Mouse (Mus musculus) heart, embryonic 14.5 days (tissue): ENCODE measurements around the gene Stk19. TPM values are rescaled to one million over a fixed set of nuclear protein-coding genes. Genes with fewer than 3 reads are reported as not detected.

Experiments
- ATAC-seq: fragments of 200-750 bp; cut with Nextera tagmentation; 2 replicates; pipeline ENCODE4 v1.8.0; 2017; ENCODE audit warnings: low read depth, moderate TSS enrichment; ENCODE audit not compliant: insufficient number of reproducible peaks, insufficient read depth, low FRiP score
- H3K27ac ChIP-seq, 2 experiments: fragments of 200-500 bp in 1 of 2; fragments of 300-500 bp in 1 of 2; sonication (generic) in 1 of 2; replicated peaks in 1 of 2; 2 replicates each; pipeline ENCODE4 v1.5.1; 2012 to 2014; ENCODE audit warnings: low read depth in 2 of 2, low read length in 2 of 2, control low read depth in 1 of 2, mild to moderate bottlenecking in 1 of 2, mixed read lengths in 1 of 2; ENCODE audit not compliant: control insufficient read depth in 1 of 2, insufficient read depth in 1 of 2
- H3K27me3 ChIP-seq: fragments of 300-500 bp; sonication (generic); 2 replicates; pipeline ENCODE4 v1.6.1; 2014; ENCODE audit warnings: mild to moderate bottlenecking, low read length, control low read depth; ENCODE audit not compliant: control insufficient read depth, insufficient read depth
- H3K36me3 ChIP-seq: fragments of 300-500 bp; sonication (generic); 2 replicates; pipeline ENCODE4 v1.6.1; 2014; ENCODE audit warnings: mild to moderate bottlenecking, control low read depth, low read length, mixed read lengths; ENCODE audit not compliant: control insufficient read depth, insufficient read depth
- H3K4me1 ChIP-seq, 2 experiments: fragments of 200-500 bp in 1 of 2; fragments of 300-500 bp in 1 of 2; sonication (generic) in 1 of 2; 2 replicates each; pipeline ENCODE4 v1.6.1; 2012 to 2014; ENCODE audit warnings: low read length in 2 of 2, control low read depth in 1 of 2, mixed read lengths in 1 of 2; ENCODE audit not compliant: control insufficient read depth in 2 of 2, insufficient read depth in 2 of 2
- H3K4me2 ChIP-seq: fragments of 300-500 bp; sonication (generic); 2 replicates; pipeline ENCODE4 v1.6.1; 2014; ENCODE audit warnings: mild to moderate bottlenecking, low read length
- H3K4me3 ChIP-seq, 2 experiments: fragments of 200-500 bp in 1 of 2; fragments of 300-500 bp in 1 of 2; sonication (generic) in 1 of 2; 2 replicates each; pipeline ENCODE4 v1.5.1; 2012 to 2014; ENCODE audit warnings: low read length in 2 of 2, mild to moderate bottlenecking in 2 of 2, control low read depth in 1 of 2, low read depth in 1 of 2, moderate library complexity in 1 of 2; ENCODE audit not compliant: control insufficient read depth in 1 of 2, insufficient read depth in 1 of 2
- H3K9ac ChIP-seq: fragments of 300-500 bp; sonication (generic); 2 replicates; pipeline ENCODE4 v1.6.1; 2014; ENCODE audit warnings: mild to moderate bottlenecking, low read length
- H3K9me3 ChIP-seq: fragments of 300-500 bp; sonication (generic); 2 replicates; pipeline ENCODE4 v1.6.1; 2016; ENCODE audit warnings: low read length, control low read depth; ENCODE audit not compliant: control insufficient read depth
- WGBS: fragments of 180-500 bp; shearing (Covaris S2); extraction: QIAGEN DNeasy Blood & Tissue Kit; methylation state at CpG from one replicate; pipeline ENCODE4 v1.1.7; 2014; 5-methylcytosine and 5-hydroxymethylcytosine counted together
- polyA plus RNA-seq: library from polyadenylated mRNA; unstranded; fragments of >200 nt; fragmentation: Nextera tagmentation; extraction: Ambion mirVana; gene quantifications from 2 replicates; pipeline ENCODE4 v1.2.1, GENCODE M21; 2014

Stk19 gene
- polyA plus RNA-seq, 1 experiment from 2014 or later, result 18.4 TPM

DNA sequence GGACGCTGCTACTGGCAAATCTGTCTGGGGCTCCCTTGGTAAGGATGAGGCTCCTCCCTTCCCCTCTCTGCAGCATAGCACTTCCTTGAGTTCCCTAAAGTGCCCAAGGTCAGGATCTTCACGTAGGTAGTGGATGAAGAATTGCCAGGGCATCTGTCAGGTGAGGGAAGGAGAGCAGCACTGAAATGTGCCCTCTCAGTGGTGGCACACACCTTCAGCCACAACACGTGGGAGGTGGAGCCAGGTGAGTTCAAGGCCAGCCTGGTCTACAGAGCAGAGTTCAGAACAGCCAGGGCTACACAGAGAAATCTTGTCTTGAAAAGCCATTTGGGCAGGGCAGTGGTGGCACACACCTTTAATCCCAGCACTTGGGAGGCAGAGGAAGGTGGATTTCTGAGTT is 18.0 kb upstream of the Stk19 start:
- peaks cover 56% of the 10 kb centered on the region for H3K36me3 ChIP-seq
- H3K27me3 ChIP-seq, result no peaks in the 10 kb centered on the region
- peaks cover 5 to 11% of the 10 kb centered on the region in 2 experiments for H3K4me1 ChIP-seq
- no peaks in the 10 kb centered on the region for H3K9me3 ChIP-seq
- H3K4me3 ChIP-seq, result no peak overlapping the region
- no peak for ATAC-seq
- H3K4me2 ChIP-seq, result no peak overlapping the region
- no peak overlapping the region for H3K27ac ChIP-seq
- no peak overlapping the region for H3K9ac ChIP-seq
- WGBS, result 74% methylated on average over 3 of the region's 3 CpGs

DNA sequence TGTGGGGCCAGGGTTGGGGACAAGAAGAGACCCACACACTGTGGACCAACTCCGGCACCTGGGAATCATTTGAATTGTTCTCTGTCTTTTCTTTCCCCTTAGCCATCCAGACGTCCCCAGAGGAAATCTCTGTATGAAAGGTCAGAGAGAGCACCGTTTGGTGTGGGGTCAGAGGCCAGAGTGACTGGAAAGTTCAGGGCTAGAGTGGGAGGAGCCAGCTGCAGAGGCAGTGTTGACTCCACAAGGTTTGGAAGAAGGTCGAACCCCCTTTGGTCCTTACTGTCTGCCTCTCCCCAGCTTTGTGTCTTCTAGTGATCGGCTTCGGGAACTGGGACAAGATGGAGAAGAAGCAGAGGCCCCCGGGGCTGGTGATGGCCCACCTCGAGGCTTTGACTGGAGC is 16.8 kb upstream of the Stk19 start:
- H3K4me2 ChIP-seq, result no peak overlapping the region
- H3K27ac ChIP-seq, result no peak overlapping the region
- H3K4me3 ChIP-seq, result no peak overlapping the region
- no peaks in the 10 kb centered on the region for H3K27me3 ChIP-seq
- 80% methylated on average over 8 of the region's 8 CpGs for WGBS
- ATAC-seq, result no peak
- no peak overlapping the region for H3K9ac ChIP-seq
- no peaks in the 10 kb centered on the region for H3K9me3 ChIP-seq
- peaks cover 5 to 16% of the 10 kb centered on the region in 2 experiments for H3K4me1 ChIP-seq
- H3K36me3 ChIP-seq, result peaks cover 56% of the 10 kb centered on the region

DNA sequence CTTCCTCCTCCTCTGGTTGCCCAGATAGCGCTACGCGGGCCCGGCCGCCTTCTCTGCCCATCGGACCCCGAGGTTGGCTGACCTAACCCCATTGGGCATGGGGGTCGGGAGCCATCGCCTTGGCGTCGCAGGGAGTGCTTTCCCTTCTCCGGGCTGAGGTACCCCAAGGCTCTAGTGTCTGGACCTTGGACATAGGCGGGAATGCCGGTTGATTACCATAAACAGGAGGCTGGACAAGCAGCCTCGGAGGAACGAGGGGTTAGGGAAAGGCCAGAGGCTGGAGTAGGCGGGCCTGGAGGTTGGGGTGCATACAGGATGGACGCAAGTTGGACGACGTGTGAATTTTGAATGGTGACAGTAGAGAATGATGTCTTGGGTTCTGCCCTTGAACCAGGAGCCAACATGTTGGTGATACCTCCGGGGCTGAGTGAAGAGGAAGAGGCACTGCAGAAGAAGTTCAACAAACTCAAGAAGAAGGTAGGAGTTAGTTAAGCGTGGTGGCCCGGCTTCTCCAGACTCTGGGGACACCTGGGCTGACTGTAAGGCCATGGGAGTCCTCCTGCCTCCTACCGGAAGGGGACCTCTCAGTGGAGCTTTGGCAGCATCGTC is 13.9 kb upstream of the Stk19 start:
- Histone ChIP-seq H3K27me3 (no peaks in the 10 kb centered on the region), H3K4me2 (peak overlapping the region; percentile 94), H3K27ac (0 out of 4 replicates have a peak overlapping the region, but pooled peaks of 1 of the 2 experiments have one; percentile 2), H3K36me3 (peaks cover 62% of the 10 kb centered on the region), H3K9ac (peak overlapping the region; percentile 80), H3K4me3 (peak overlapping the region; percentile 65 to 79), H3K4me1 (peaks cover 5 to 16% of the 10 kb centered on the region in 2 experiments), H3K9me3 (no peaks in the 10 kb centered on the region)
- ATAC-seq, result no peak
- 1% methylated on average over 25 of the region's 25 CpGs for WGBS

DNA sequence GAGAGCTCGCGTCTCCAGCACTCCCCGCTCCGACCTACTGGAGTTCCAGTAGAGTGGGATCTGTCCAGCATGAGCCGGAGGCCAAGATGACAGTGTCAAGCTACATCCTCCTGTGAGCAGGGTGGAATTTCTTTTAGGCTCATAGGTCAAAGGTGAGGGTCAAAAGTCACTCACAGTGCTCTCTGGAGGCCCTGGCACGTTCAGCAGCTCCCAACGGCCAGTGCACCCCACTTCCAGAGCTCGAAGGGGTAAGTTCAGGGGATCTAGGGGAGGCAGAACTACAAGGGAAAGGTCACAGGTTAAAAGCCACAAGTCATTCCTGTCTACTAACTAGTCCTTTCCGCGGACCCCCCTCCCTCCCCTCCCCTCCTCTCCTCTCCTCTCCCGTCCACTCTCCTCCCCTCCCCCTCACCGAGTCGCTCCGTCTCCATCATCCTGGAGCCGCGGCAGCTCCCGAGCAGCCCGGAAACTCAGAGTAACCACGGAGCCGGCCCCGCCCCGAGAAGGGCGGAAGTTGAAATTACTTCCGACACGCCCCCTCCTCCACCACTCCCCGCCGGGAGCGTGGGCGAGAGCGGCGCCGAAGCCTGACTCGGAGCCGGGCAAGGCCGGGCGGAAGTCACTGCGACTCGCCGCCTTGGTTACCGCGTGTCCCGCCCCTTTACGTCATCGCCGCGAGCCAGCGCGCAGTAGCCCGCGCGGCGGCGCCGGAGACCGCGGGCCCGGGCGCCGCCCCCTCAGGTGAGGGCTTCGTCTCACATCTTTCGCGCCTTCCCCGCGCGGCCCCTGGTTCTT is 13.2 kb upstream of the Stk19 start, which contains the start of the genes Skiv2l and Nelfe:
Skiv2l (minus strand) TSS at position 489 of the 795 bp plus-strand sequence.
Nelfe (plus strand) TSS at position 670 of the 795 bp plus-strand sequence.
- Histone ChIP-seq H3K27ac (peak within 1 kb of the TSS in 1 of 2 experiments; percentile 2; a peak in 1 of 4 replicates), H3K27me3 (no peaks in the 10 kb centered on the region), H3K9me3 (no peaks in the 10 kb centered on the region), H3K9ac (peak within 1 kb of the TSS; percentile 80), H3K36me3 (peaks cover 62% of the 10 kb centered on the region), H3K4me2 (peak within 1 kb of the TSS; percentile 94), H3K4me1 (peaks cover 5 to 16% of the 10 kb centered on the region in 2 experiments), H3K4me3 (peak within 1 kb of the TSS; percentile 65 to 79)
- peak; percentile 95 for ATAC-seq
- WGBS, result under 1% methylated on average over 61 of the region's 65 CpGs

DNA sequence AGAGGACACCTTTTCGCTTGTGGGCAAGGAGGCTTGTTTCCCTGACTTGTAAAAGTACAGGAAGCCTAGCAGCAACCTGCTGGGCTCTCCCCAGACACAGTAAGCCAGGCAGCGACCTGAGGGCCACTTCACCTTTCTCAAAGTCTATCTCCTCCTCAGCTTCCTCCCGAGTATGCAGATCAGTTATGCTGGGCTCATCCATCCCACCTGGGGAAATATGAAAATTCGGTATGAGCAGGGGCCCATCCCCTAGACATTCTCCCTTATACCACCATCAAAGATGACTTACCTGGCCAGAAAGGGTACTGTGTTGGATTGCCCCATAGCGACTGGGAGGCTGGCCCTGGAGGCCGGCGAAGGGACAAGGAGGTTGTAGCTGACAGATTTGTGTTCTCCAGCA is 10.9 kb upstream of the Stk19 start:
- WGBS, result 86% methylated on average over 7 of the region's 7 CpGs
- Histone ChIP-seq H3K4me2 (no peak overlapping the region), H3K9me3 (no peaks in the 10 kb centered on the region), H3K36me3 (peaks cover 63% of the 10 kb centered on the region), H3K4me1 (peaks cover 5 to 16% of the 10 kb centered on the region in 2 experiments), H3K9ac (no peak overlapping the region), H3K4me3 (no peak overlapping the region), H3K27ac (no peak overlapping the region), H3K27me3 (no peaks in the 10 kb centered on the region)
- no peak for ATAC-seq

DNA sequence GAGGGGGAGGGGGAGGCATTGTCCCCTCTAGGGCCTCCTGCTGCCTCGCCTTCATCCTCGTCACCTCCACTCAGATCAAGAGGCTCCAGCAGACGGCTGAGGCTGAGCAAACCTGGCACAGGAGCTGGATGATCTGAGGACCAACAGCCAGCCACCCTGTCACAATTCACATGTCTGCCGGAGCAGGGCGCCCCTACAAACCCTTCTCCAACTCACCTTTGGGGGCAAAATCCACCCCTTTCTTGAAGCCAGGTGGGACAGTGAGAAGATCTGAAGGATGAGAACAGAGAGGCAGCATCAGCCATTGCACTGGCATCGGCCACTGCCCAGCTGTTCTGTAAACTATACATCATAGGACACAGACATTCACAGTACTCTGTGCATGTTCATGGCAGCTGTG is 10.4 kb upstream of the Stk19 start:
- Histone ChIP-seq H3K9me3 (no peaks in the 10 kb centered on the region), H3K4me2 (no peak overlapping the region), H3K27ac (no peak overlapping the region), H3K4me1 (peaks cover 5 to 16% of the 10 kb centered on the region in 2 experiments), H3K9ac (no peak overlapping the region), H3K27me3 (no peaks in the 10 kb centered on the region), H3K36me3 (peaks cover 63% of the 10 kb centered on the region), H3K4me3 (no peak overlapping the region)
- 87% methylated on average over 6 of the region's 6 CpGs for WGBS
- ATAC-seq, result no peak

DNA sequence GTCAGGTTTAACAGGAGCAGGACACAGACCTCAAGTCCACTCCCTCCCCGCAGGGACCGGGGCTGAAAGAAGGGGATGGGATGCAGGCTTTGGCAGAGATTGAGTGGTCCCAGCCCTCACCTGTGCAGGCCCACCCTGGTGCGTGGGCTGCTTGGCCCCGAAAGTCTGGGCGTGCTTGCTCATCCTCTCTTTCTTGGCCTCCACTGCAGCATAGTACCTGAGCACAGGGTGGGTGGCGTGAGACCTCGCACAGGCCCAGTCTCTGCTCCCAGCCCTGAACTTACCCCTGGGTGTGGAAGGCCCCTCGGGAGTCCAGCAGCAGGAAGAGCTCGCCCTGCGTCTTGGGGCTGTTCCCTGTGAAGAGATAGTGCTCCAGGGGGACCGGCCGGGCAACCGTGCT is 8.1 kb upstream of the Stk19 start:
- H3K4me2 ChIP-seq, result no peak overlapping the region
- H3K9ac ChIP-seq, result no peak overlapping the region
- no peak overlapping the region for H3K27ac ChIP-seq
- H3K4me1 ChIP-seq, result peaks cover 0 to 5% of the 10 kb centered on the region in 2 experiments; a peak in 2 of 4 replicates
- H3K36me3 ChIP-seq, result peaks cover 84% of the 10 kb centered on the region
- H3K27me3 ChIP-seq, result no peaks in the 10 kb centered on the region
- 84% methylated on average over 11 of the region's 13 CpGs for WGBS
- H3K4me3 ChIP-seq, result no peak overlapping the region
- no peaks in the 10 kb centered on the region for H3K9me3 ChIP-seq
- ATAC-seq, result no peak
